Mouse (Mus musculus): ENCODE measurements around the gene Galnt9. TPM values are rescaled to one million over a fixed set of nuclear protein-coding genes. Genes with fewer than 3 reads are reported as not detected.

Galnt9 gene
- polyA plus RNA-seq, 1 experiment from 2014 or later, result 0.80 TPM

GRCm38 (mm10) chr5:110665486-110666121 is 121.4 kb downstream of the Galnt9 start:
- DNase-seq (ENCODE audit: low spot score) (no peak), ATAC-seq (replicated peaks; ENCODE audit: low FRiP score, low TSS enrichment, low read depth) (no peak)
- no peak overlapping the region for H3K4me2 ChIP-seq (ENCODE audit: low read length)
- H3K36me3 ChIP-seq (ENCODE audit: control insufficient read depth, insufficient read depth, low read length), result peaks cover 93% of the 10 kb centered on the region
- H3K27me3 ChIP-seq (replicated peaks; ENCODE audit: control insufficient read depth, insufficient read depth, low read length), result no peaks in the 10 kb centered on the region
- H3K4me3 ChIP-seq (ENCODE audit: low read depth, low read length), result no peak overlapping the region
- no peak overlapping the region for H3K27ac ChIP-seq (ENCODE audit: low read depth)
- no peak overlapping the region for H3K9ac ChIP-seq (ENCODE audit: low read length)
- 64% methylated on average over 6 of the region's 6 CpGs for WGBS
- H3K4me1 ChIP-seq (replicated peaks; ENCODE audit: control insufficient read depth, insufficient read depth, low read length), result no peaks in the 10 kb centered on the region
- H3K9me3 ChIP-seq (ENCODE audit: control insufficient read depth, low read length), result no peaks in the 10 kb centered on the region

Small RNA genes lying within 50 kb of the gene (microRNA-seq; reads per million reads assigned to microRNA genes)
- 1.5 reads per million, percentile 17 among the genes with 10 or more reads in this experiment for gene Mir7026

Other genes starting within 250 kb of the Galnt9 start
- gene P2rx2, start 201.1 kb upstream of the Galnt9 start, polyA plus RNA-seq (2014; fragmentation: Nextera tagmentation; extraction: Ambion mirVana), result 0.77 and 1.1 TPM in 2 replicates
- not detected in 2 replicates for gene Lrcol1, start 199.6 kb upstream of the Galnt9 start, polyA plus RNA-seq (2014; fragmentation: Nextera tagmentation; extraction: Ambion mirVana)
- gene Fbrsl1, start 95.9 kb upstream of the Galnt9 start, polyA plus RNA-seq (2014; fragmentation: Nextera tagmentation; extraction: Ambion mirVana), result 9.4 and 13.3 TPM in 2 replicates
- 60.7 and 69.1 TPM in 2 replicates for gene Noc4l, start 109.1 kb downstream of the Galnt9 start, polyA plus RNA-seq (2014; fragmentation: Nextera tagmentation; extraction: Ambion mirVana)
- 27.0 and 27.8 TPM in 2 replicates for gene Ddx51, start 109.1 kb downstream of the Galnt9 start, polyA plus RNA-seq (2014; fragmentation: Nextera tagmentation; extraction: Ambion mirVana)
- gene Ep400, start 226.4 kb downstream of the Galnt9 start, polyA plus RNA-seq (2014; fragmentation: Nextera tagmentation; extraction: Ambion mirVana), result 39.5 and 41.8 TPM in 2 replicates
- gene Pus1, start 236.3 kb downstream of the Galnt9 start, polyA plus RNA-seq (2014; fragmentation: Nextera tagmentation; extraction: Ambion mirVana), result 36.4 and 40.4 TPM in 2 replicates